Mouse (Mus musculus): ENCODE results near the gene Hipk2. TPM values are rescaled to one million over a fixed set of nuclear protein-coding genes. Genes with fewer than 3 reads are reported as not detected.

Hipk2 gene
- total and polyA plus RNA-seq, 2 experiments from 2014 or later = 17.8 to 28.6 TPM

DNA sequence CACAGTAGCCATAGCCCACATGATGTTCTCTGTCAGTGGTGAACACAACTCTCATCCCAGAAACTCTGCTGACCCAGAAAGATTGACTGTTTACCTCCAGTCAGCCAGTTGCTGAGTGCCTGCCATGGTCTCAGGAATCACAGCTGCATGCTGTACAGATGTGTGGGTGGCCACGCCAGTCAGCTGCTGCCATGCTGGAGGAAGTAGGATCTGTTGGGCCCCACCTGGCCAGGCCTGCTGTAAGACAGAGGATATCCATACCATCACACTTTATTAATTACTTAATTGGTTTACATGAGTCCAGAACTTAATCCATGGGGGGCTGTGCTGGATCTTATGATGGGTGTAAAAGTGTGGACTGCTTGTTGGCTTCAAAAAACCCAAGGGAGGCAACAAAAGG is 154.6 kb downstream of the Hipk2 start:
- 93% methylated on average over 1 of the region's 1 CpGs for WGBS

GRCm38 (mm10) chr6:38719229-38719628 is 156.7 kb downstream of the Hipk2 start:
- no peak overlapping the region for H3K4me2 ChIP-seq (ENCODE audit: low read depth)
- no peak; the same call in 1 of the 2 replicates for ATAC-seq
- WGBS = 28% methylated on average over 6 of the region's 6 CpGs
- no peaks in the 10 kb centered on the region for H3K27me3 ChIP-seq (ENCODE audit: insufficient read depth, low read length)
- H3K9me3 ChIP-seq (ENCODE audit: low read length) = no peaks in the 10 kb centered on the region
- no peak overlapping the region for H3K27ac ChIP-seq (ENCODE audit: low read depth, low read length)
- no peaks in the 10 kb centered on the region for H3K4me1 ChIP-seq (ENCODE audit: insufficient read depth)
- no peak for TF ChIP-seq CTCF (IDR thresholded peaks at IDR 0.05; ENCODE audit: low read depth)
- H3K36me3 ChIP-seq (ENCODE audit: insufficient read depth) = peaks cover 67% of the 10 kb centered on the region
- no peak overlapping the region for H3K9ac ChIP-seq
- no peak overlapping the region for H3K4me3 ChIP-seq (ENCODE audit: low read depth, low read length)
- DNase-seq = no peak

More for the DNA sequence above, 154.6 kb downstream of the Hipk2 start:
- TF ChIP-seq CTCF (IDR thresholded peaks at IDR 0.05; ENCODE audit: low read depth) = no peak
- Histone ChIP-seq H3K36me3 (ENCODE audit: insufficient read depth) (peaks cover 46% of the 10 kb centered on the region), H3K4me1 (ENCODE audit: insufficient read depth) (no peaks in the 10 kb centered on the region), H3K4me2 (ENCODE audit: low read depth) (no peak overlapping the region), H3K4me3 (ENCODE audit: low read depth, low read length) (no peak overlapping the region), H3K27ac (ENCODE audit: low read depth, low read length) (no peak overlapping the region), H3K27me3 (ENCODE audit: insufficient read depth, low read length) (no peaks in the 10 kb centered on the region), H3K9me3 (ENCODE audit: low read length) (no peaks in the 10 kb centered on the region), H3K9ac (no peak overlapping the region)
- ATAC-seq = no peak
- no peak for DNase-seq

GRCm38 (mm10) chr6:38718625-38719024 is 157.3 kb downstream of the Hipk2 start:
- no peak overlapping the region for H3K27ac ChIP-seq (ENCODE audit: low read depth, low read length)
- no peak overlapping the region for H3K9ac ChIP-seq
- TF ChIP-seq CTCF (IDR thresholded peaks at IDR 0.05; ENCODE audit: low read depth) = no peak
- no peak overlapping the region for H3K4me3 ChIP-seq (ENCODE audit: low read depth, low read length)
- H3K4me2 ChIP-seq (ENCODE audit: low read depth) = no peak overlapping the region
- H3K9me3 ChIP-seq (ENCODE audit: low read length) = no peaks in the 10 kb centered on the region
- ATAC-seq = no peak
- no peaks in the 10 kb centered on the region for H3K4me1 ChIP-seq (ENCODE audit: insufficient read depth)
- H3K27me3 ChIP-seq (ENCODE audit: insufficient read depth, low read length) = no peaks in the 10 kb centered on the region
- no peak for DNase-seq
- WGBS = 86% methylated on average over 7 of the region's 7 CpGs
- H3K36me3 ChIP-seq (ENCODE audit: insufficient read depth) = peaks cover 73% of the 10 kb centered on the region

GRCm38 (mm10) chr6:38715881-38716280 is 160.1 kb downstream of the Hipk2 start:
- Histone ChIP-seq H3K9ac (no peak overlapping the region), H3K4me2 (ENCODE audit: low read depth) (no peak overlapping the region), H3K9me3 (ENCODE audit: low read length) (no peaks in the 10 kb centered on the region), H3K27me3 (ENCODE audit: insufficient read depth, low read length) (no peaks in the 10 kb centered on the region), H3K4me3 (ENCODE audit: low read depth, low read length) (no peak overlapping the region), H3K36me3 (ENCODE audit: insufficient read depth) (peaks cover 83% of the 10 kb centered on the region), H3K4me1 (ENCODE audit: insufficient read depth) (no peaks in the 10 kb centered on the region), H3K27ac (ENCODE audit: low read depth, low read length) (no peak overlapping the region)
- 95% methylated on average over 16 of the region's 16 CpGs for WGBS
- DNase-seq (no peak), ATAC-seq (no peak)
- TF ChIP-seq CTCF (IDR thresholded peaks at IDR 0.05; ENCODE audit: low read depth) = no peak

DNA sequence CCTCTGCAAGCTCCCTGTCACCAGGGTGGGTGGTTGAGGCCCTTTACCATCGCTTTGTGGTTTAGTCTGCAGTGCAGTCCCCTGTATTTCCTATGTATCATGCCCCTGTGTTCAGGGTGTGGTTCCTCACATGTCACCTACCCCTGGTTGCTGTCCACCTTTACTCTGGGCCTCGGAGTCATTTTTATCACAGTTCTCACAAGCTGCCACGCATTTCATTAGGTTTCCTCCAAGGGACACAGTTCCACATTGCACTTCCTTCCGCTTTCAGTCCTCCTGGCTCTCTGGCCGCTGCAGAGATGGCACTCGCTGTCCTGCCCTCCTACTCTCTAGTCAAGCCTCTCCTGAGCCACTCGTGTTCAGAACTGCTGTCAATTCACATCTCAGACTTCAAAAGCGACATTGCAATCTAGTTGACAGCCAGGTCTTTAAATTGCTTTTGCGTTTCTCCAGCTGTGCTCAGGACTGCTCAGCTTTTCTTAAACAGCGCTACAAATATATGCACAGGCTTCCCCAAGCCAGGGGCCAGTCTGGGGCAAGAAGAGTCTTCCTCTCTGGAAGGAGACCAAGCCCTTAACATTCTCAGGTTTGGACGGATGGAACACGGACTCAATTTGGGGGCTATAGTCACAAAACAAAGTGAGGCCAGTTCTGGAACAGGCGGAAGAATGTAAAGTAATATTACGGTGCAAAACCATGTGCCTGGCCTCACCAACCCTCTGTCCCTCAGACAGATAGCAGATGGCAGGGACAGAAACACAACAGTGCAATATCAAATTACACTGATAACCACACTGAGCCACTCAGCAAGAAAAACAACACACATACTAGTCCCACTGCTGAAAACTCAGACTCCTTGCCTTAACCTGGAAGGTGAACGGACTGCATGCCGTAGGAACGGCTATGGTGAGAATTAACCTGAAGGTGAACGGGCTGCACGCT is 161.7 kb downstream of the Hipk2 start:
- H3K27me3 ChIP-seq (ENCODE audit: insufficient read depth, low read length) = no peaks in the 10 kb centered on the region
- no peak overlapping the region for H3K4me2 ChIP-seq (ENCODE audit: low read depth)
- 90% methylated on average over 19 of the region's 19 CpGs for WGBS
- H3K9ac ChIP-seq = no peak overlapping the region
- no peaks in the 10 kb centered on the region for H3K4me1 ChIP-seq (ENCODE audit: insufficient read depth)
- DNase-seq (no peak), ATAC-seq (no peak)
- H3K9me3 ChIP-seq (ENCODE audit: low read length) = no peaks in the 10 kb centered on the region
- H3K4me3 ChIP-seq (ENCODE audit: low read depth, low read length) = no peak overlapping the region
- no peak for TF ChIP-seq CTCF (IDR thresholded peaks at IDR 0.05; ENCODE audit: low read depth)
- peaks cover 82% of the 10 kb centered on the region for H3K36me3 ChIP-seq (ENCODE audit: insufficient read depth)
- H3K27ac ChIP-seq (ENCODE audit: low read depth, low read length) = no peak overlapping the region

GRCm38 (mm10) chr6:38710449-38710848 is 165.5 kb downstream of the Hipk2 start:
- no peak overlapping the region for H3K27ac ChIP-seq (ENCODE audit: low read depth, low read length)
- DNase-seq (no peak), ATAC-seq (no peak)
- no peak overlapping the region for H3K9ac ChIP-seq
- WGBS = 96% methylated on average over 3 of the region's 3 CpGs
- no peaks in the 10 kb centered on the region for H3K27me3 ChIP-seq (ENCODE audit: insufficient read depth, low read length)
- H3K4me3 ChIP-seq (ENCODE audit: low read depth, low read length) = no peak overlapping the region
- peaks cover 56% of the 10 kb centered on the region for H3K36me3 ChIP-seq (ENCODE audit: insufficient read depth)
- no peak for TF ChIP-seq CTCF (IDR thresholded peaks at IDR 0.05; ENCODE audit: low read depth)
- no peak overlapping the region for H3K4me2 ChIP-seq (ENCODE audit: low read depth)
- H3K9me3 ChIP-seq (ENCODE audit: low read length) = no peaks in the 10 kb centered on the region
- no peaks in the 10 kb centered on the region for H3K4me1 ChIP-seq (ENCODE audit: insufficient read depth)

DNA sequence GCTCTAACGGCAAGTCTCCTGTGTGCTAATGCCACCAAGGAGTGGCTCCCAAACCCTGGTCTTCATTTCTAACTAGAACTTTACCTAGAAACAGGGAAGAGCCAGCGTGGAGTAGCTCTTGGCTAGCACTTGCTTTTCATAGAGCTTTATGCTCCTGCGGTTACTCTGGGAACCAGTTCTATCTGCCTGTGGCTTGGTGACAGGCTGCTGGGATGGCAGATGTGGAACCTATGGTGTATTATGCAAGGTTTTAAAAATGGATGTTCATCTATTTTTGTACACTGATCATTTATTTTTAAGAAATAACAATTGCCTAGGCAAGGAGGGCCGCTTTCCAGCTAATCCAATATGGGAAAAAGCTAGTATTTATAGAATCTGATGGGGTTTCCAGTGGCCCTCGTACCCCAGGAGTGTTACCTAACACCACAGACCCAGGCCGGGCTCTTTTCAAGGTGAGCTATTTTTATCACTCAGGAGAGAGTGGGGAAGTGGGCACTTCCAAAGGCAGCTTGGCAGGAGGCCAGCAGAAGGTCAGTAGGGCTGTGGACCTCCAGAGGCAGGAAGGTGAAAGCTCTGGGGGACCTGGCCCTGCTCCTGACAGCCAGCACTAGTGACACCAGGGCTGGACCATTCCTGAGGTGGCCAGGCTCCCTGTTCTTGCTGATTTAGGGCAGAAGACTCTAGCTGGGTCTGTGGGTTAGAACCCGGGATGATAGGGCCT is 171.5 kb downstream of the Hipk2 start:
- H3K4me3 ChIP-seq (ENCODE audit: low read depth, low read length) = no peak overlapping the region
- no peak overlapping the region for H3K4me2 ChIP-seq (ENCODE audit: low read depth)
- no peak for ATAC-seq
- no peaks in the 10 kb centered on the region for H3K9me3 ChIP-seq (ENCODE audit: low read length)
- TF ChIP-seq CTCF (IDR thresholded peaks at IDR 0.05; ENCODE audit: low read depth) = no peak
- no peak overlapping the region for H3K9ac ChIP-seq
- H3K27ac ChIP-seq (ENCODE audit: low read depth, low read length) = no peak overlapping the region
- peaks cover 51% of the 10 kb centered on the region for H3K36me3 ChIP-seq (ENCODE audit: insufficient read depth)
- no peaks in the 10 kb centered on the region for H3K27me3 ChIP-seq (ENCODE audit: insufficient read depth, low read length)
- no peaks in the 10 kb centered on the region for H3K4me1 ChIP-seq (ENCODE audit: insufficient read depth)
- 84% methylated on average over 7 of the region's 7 CpGs for WGBS
- DNase-seq = no peak

Data from forebrain, postnatal 0 days (tissue).